Mouse (Mus musculus): ENCODE measurements around the gene Hes2.

DNA sequence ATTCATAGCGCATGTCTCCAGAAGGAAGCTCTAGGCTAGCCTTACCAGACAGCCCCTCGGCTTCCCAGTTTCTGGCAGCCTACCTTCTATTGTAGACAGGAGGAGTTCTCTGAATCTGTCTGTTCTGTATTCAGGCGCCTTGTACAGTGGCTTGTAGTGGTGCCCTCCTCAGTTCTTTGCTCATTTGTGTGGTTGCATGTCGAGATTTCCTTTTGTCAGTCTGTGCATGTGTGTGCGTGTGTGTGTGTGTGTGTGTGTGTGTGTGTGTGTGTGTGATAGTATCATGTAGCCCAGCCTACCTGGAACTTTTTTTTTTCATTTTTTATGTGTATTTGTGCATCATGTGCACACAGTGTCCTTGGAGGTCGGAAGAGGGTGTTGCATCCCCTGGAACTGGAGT lies 30.4 kb downstream of the Hes2 start:
- no peak for TF ChIP-seq ZC3H11A (IDR thresholded peaks at IDR 0.05; ENCODE audit: borderline replicate concordance, low read depth, low read length)
- no peak for TF ChIP-seq MAFK (IDR thresholded peaks at IDR 0.05; ENCODE audit: insufficient read depth, low read depth, low read length)
- no peak for TF ChIP-seq CHD2 (IDR thresholded peaks at IDR 0.05; ENCODE audit: low read depth, low read length)
- no peak for TF ChIP-seq HCFC1 (IDR thresholded peaks at IDR 0.05; ENCODE audit: borderline replicate concordance, insufficient read depth, low read length)

Measured in ES-E14 (cell line).